Mouse (Mus musculus) kidney, postnatal 10 days (tissue): ENCODE measurements around the gene Mboat1.

ENCODE experiments used
- DNase-seq: peaks from one replicate; pipeline ENCODE4 v3.0.0; 2021; ENCODE audit warnings: mixed read lengths

Gene Mboat1

GRCm38 (mm10) chr13:30186456-30186855 is 50.2 kb downstream of the Mboat1 start:
- peak; percentile 38 for DNase-seq

- DNase-seq: peak; percentile 33
These were observed 55.9 kb downstream of the Mboat1 start for GRCm38 (mm10) chr13:30192031-30192716.

GRCm38 (mm10) chr13:30193363-30193762 is 57.1 kb downstream of the Mboat1 start:
- DNase-seq: no peak

- DNase-seq: no peak
These were observed 58.5 kb downstream of the Mboat1 start for GRCm38 (mm10) chr13:30194834-30195233.

- no peak for DNase-seq
These were observed 60.4 kb downstream of the Mboat1 start for GRCm38 (mm10) chr13:30196661-30197060.

GRCm38 (mm10) chr13:30198101-30198570 is 61.8 kb downstream of the Mboat1 start:
- no peak for DNase-seq

- DNase-seq: no peak
These were observed 63.5 kb downstream of the Mboat1 start for GRCm38 (mm10) chr13:30199821-30200220.

GRCm38 (mm10) chr13:30200737-30201136 is 64.4 kb downstream of the Mboat1 start:
- DNase-seq: no peak

GRCm38 (mm10) chr13:30203018-30203417 is 66.7 kb downstream of the Mboat1 start:
- DNase-seq: no peak

GRCm38 (mm10) chr13:30208176-30208575 is 71.9 kb downstream of the Mboat1 start:
- no peak for DNase-seq

GRCm38 (mm10) chr13:30213276-30213675 is 77.0 kb downstream of the Mboat1 start:
- peak; percentile 42 for DNase-seq

GRCm38 (mm10) chr13:30217588-30218371 is 81.5 kb downstream of the Mboat1 start:
- DNase-seq: no peak

GRCm38 (mm10) chr13:30219597-30219996 is 83.3 kb downstream of the Mboat1 start:
- DNase-seq: no peak

- DNase-seq: no peak
These were observed 85.0 kb downstream of the Mboat1 start for GRCm38 (mm10) chr13:30221316-30221715.

GRCm38 (mm10) chr13:30224114-30224513 is 87.8 kb downstream of the Mboat1 start:
- no peak for DNase-seq

- no peak for DNase-seq
These were observed 88.4 kb downstream of the Mboat1 start for GRCm38 (mm10) chr13:30224659-30225058.

- no peak for DNase-seq
These were observed 92.5 kb downstream of the Mboat1 start for GRCm38 (mm10) chr13:30228762-30229161.

GRCm38 (mm10) chr13:30229625-30230139 is 93.4 kb downstream of the Mboat1 start:
- no peak for DNase-seq

- peak; percentile 23 for DNase-seq
These were observed 98.9 kb downstream of the Mboat1 start for GRCm38 (mm10) chr13:30235056-30235750.

GRCm38 (mm10) chr13:30239396-30239795 is 103.1 kb downstream of the Mboat1 start:
- DNase-seq: no peak

- DNase-seq: no peak
These were observed 109.3 kb downstream of the Mboat1 start for GRCm38 (mm10) chr13:30245573-30245972.

- DNase-seq: no peak
These were observed 114.1 kb downstream of the Mboat1 start for GRCm38 (mm10) chr13:30250341-30250905.

GRCm38 (mm10) chr13:30251431-30251830 is 115.1 kb downstream of the Mboat1 start:
- no peak for DNase-seq
